Mouse (Mus musculus) C2C12 (cell line): Measurements from ENCODE around the gene Mark4. TPM values are rescaled to one million over a fixed set of nuclear protein-coding genes. Genes with fewer than 3 reads are reported as not detected.

ENCODE experiments used
- H3K27me3 ChIP-seq: one replicate; pipeline ENCODE4 v1.6.1; 2011; ENCODE audit not compliant: control insufficient read depth, insufficient read depth, insufficient read length
- H3K36me3 ChIP-seq: one replicate; pipeline ENCODE4 v1.6.1; 2011; ENCODE audit not compliant: control insufficient read depth, insufficient read depth
- H3K4me3 ChIP-seq: one replicate; pipeline ENCODE4 v1.5.1; 2011; ENCODE audit warnings: mild to moderate bottlenecking, control low read depth; ENCODE audit not compliant: poor library complexity, insufficient read depth, severe bottlenecking
- H3K79me2 ChIP-seq: one replicate; pipeline ENCODE4 v1.6.1; 2011; ENCODE audit not compliant: control insufficient read depth, insufficient read depth
- H3K79me3 ChIP-seq: one replicate; pipeline ENCODE4 v1.6.1; 2011; ENCODE audit warnings: low read depth, control low read depth
- H3ac ChIP-seq: one replicate; pipeline ENCODE3; 2011; ENCODE audit warnings: low read depth; ENCODE audit not compliant: control insufficient read depth, insufficient read length
- CEBPB ChIP-seq: IDR thresholded peaks from one replicate; pipeline ENCODE4 v1.6.1; 2011; ENCODE audit warnings: low read depth, mild to moderate bottlenecking, control low read depth, moderate library complexity
- CTCF ChIP-seq: IDR thresholded peaks from one replicate; pipeline ENCODE4 v1.5.1; 2011; ENCODE audit not compliant: control insufficient read depth, insufficient read depth, insufficient read length
- FOSL1 ChIP-seq: IDR thresholded peaks from one replicate; pipeline ENCODE4 v1.8.0; 2011; ENCODE audit warnings: mild to moderate bottlenecking, low read length; ENCODE audit not compliant: poor library complexity, insufficient read depth, severe bottlenecking
- MAX ChIP-seq: IDR thresholded peaks from one replicate; pipeline ENCODE4 v1.6.1; 2011; ENCODE audit warnings: mild to moderate bottlenecking, control low read depth
- MYOD1 ChIP-seq: IDR thresholded peaks from one replicate; pipeline ENCODE4 v1.6.1; 2011; ENCODE audit warnings: low read depth; ENCODE audit not compliant: control insufficient read depth, insufficient read length
- MYOG ChIP-seq: IDR thresholded peaks from one replicate; pipeline ENCODE4 v1.6.1; 2011; ENCODE audit not compliant: control insufficient read depth, insufficient read length; ENCODE audit errors: extremely low read depth
- USF1 ChIP-seq: IDR thresholded peaks from one replicate; pipeline ENCODE4 v1.6.1; 2011; ENCODE audit warnings: low read depth, mild to moderate bottlenecking, control low read depth, moderate library complexity
- polyA plus RNA-seq: library from polyadenylated mRNA; unstranded; fragments of >200 nt; fragmentation: generic; extraction: Trizol; gene quantifications from one replicate; pipeline ENCODE4 v1.2.1, GENCODE M21; 2012; ENCODE audit warnings: missing spikeins

The Mark4 gene
- polyA plus RNA-seq, 1 experiment: 12.9 TPM

DNA sequence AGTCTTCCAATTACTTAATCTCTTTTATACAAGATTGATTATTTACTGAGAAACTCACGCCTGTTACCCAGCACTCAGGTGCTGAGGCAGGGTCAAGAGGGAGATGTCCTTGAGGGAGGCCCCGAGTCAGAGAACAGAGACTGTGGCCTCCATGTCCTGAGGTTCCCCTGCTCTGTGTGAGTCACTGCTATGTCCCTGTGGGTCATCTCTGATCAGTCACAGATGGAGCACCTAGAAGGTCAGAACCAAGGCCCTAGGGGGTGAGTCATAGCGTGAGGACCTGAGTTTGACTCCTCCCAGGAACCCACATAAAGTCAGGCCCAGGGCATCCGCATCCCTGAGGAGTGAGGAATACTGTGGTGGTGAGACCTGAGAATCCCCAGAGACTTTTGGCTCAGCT is 43.0 kb upstream of the Mark4 start:
- no peak overlapping the region for H3K4me3 ChIP-seq
- no peaks in the 10 kb centered on the region for H3K79me2 ChIP-seq
- no peaks in the 10 kb centered on the region for H3K79me3 ChIP-seq
- H3ac ChIP-seq: no peak overlapping the region
- no peaks in the 10 kb centered on the region for H3K36me3 ChIP-seq
- no peak for TF ChIP-seq CEBPB
- no peak for TF ChIP-seq MAX
- TF ChIP-seq USF1: no peak
- TF ChIP-seq FOSL1: no peak
- TF ChIP-seq CTCF: no peak
- TF ChIP-seq MYOD1: no peak
- no peak for TF ChIP-seq MYOG
- no peaks in the 10 kb centered on the region for H3K27me3 ChIP-seq

DNA sequence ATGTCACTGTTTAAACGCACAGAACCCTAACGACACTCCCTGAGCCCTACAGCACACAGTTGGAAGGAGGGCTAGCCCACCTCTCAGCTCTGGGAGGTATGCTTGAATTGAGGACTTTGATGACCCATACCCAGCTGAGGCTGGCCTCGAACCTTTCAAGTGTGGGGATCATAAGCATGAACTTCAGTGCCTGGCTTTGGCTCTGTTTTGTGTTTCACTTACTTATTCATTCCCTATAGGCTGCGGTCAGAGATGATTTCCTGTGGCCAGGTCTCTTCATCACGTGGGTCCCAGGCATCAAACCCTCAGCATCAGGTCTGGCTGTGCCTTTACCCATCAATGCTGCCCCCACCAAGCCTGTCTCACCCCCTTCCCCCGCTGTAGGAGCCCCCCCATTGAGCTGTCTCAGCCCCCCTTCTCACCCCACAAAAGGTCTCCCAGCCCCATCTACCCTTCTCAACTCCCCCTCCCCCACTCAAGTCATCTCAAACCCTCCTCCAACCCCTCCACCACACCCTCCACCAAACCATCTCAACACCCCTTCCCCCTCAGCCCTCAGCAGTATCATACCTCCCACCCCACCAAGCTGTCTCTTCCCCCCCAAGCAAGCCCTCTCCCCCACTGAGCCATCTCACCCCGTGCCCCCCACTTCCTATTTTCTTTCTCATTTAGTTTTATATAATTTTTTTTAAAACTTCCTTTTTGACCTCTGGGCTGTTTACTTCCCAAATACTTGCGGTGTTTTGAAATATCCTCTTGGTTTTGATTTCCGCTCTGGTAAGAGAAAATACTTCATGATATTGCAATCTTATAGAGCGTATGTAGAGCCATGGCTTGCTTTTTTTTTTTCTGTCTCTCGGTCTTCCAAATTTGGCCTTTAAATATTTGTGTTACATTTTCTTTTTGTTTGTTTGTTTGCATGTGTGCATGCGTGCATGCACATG is 42.1 kb upstream of the Mark4 start:
- no peak for TF ChIP-seq MYOG
- no peak for TF ChIP-seq FOSL1
- TF ChIP-seq CTCF: no peak
- no peak for TF ChIP-seq CEBPB
- TF ChIP-seq MYOD1: no peak
- Histone ChIP-seq H3ac (no peak overlapping the region), H3K79me3 (no peaks in the 10 kb centered on the region), H3K4me3 (no peak overlapping the region), H3K36me3 (no peaks in the 10 kb centered on the region), H3K27me3 (peaks cover 8% of the 10 kb centered on the region), H3K79me2 (no peaks in the 10 kb centered on the region)

DNA sequence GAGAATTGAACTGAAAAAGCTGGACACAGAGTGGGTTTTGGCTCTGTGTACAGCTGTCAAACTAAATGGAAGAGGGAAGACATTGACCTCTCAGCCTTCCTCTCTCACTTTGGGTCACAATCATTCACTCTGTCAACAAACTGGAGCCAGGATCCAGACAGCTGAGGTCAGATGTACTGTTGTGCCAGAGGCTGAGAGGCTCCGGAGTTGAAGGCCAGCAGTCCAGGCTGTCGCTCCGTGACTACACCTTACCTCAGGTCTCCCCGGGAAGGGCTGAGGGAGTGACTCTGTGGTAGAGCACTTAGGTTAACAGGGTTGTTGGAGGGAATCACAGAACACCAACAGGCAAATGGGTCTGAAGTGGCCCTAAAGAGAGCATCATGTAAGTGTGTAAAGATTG is 39.7 kb upstream of the Mark4 start:
- H3K27me3 ChIP-seq: peaks cover 25% of the 10 kb centered on the region
- H3K36me3 ChIP-seq: no peaks in the 10 kb centered on the region
- no peaks in the 10 kb centered on the region for H3K79me2 ChIP-seq
- H3K4me3 ChIP-seq: no peak overlapping the region
- H3ac ChIP-seq: no peak overlapping the region
- TF ChIP-seq MYOG (no peak), MAX (no peak), FOSL1 (no peak), CTCF (no peak), USF1 (no peak), CEBPB (no peak)
- H3K79me3 ChIP-seq: no peaks in the 10 kb centered on the region

DNA sequence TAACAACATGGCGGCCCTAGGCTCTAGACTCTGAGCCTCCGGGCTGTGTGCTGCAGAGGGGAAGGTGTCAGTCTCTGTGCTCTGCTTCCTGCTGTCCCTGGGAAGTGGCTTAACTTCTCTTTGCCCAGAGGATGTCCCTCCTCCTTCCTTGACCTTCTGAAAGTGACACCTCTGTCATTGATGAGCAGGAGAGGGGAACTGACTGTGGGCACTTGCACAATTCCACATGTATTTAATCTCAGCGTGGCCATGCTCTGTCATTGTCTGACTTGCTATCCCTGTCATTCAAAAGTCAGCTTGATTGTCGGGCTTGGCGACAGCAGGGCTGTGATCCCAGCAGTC is 37.6 kb upstream of the Mark4 start:
- Histone ChIP-seq H3K27me3 (peaks cover 41% of the 10 kb centered on the region), H3K79me3 (no peaks in the 10 kb centered on the region), H3ac (no peak overlapping the region), H3K79me2 (no peaks in the 10 kb centered on the region), H3K4me3 (no peak overlapping the region), H3K36me3 (no peaks in the 10 kb centered on the region)
- no peak for TF ChIP-seq MAX
- TF ChIP-seq MYOD1: no peak
- no peak for TF ChIP-seq CEBPB
- no peak for TF ChIP-seq USF1
- no peak for TF ChIP-seq MYOG
- no peak for TF ChIP-seq CTCF
- TF ChIP-seq FOSL1: no peak

DNA sequence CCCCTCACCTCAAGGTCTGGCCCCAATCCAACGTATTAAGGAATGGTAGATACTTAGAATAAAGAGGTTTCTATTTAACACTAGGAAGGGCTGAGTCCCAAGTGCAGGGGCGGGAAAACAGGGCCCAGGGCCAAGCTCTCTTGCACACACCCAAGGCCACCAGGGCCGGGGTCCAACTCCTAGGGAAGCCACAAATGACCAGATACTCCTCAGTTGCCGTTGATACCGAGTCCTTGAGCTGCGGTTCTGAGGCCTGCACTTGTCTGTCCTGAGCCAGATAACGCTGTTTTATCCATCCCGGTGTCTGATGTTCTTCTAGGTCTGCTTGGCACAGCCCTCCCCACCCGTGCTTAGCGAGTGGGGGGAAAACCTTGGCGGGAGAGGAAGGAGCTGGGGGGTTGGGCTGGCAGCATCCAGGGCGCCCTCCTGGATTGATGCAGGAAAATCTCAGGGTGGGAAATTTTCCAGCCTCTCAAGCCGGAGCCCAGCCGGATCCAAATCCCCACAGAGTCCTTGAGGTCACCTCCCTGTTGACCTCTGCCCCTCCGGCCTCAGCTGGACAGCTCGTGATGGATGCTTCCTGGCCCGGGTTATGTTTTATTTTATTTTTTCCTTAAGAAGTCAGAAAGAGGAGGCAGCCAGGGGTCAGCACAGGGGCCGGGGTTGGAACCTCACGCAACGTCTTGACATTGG is 37.0 kb upstream of the Mark4 start:
- H3ac ChIP-seq: no peak overlapping the region
- peaks cover 44% of the 10 kb centered on the region for H3K27me3 ChIP-seq

More for the DNA sequence above, 37.0 kb upstream of the Mark4 start:
- H3K36me3 ChIP-seq: no peaks in the 10 kb centered on the region
- H3K4me3 ChIP-seq: no peak overlapping the region
- H3K79me2 ChIP-seq: no peaks in the 10 kb centered on the region
- TF ChIP-seq CTCF: no peak
- no peak for TF ChIP-seq MYOG
- no peak for TF ChIP-seq MYOD1
- no peak for TF ChIP-seq MAX
- no peak for TF ChIP-seq USF1
- TF ChIP-seq CEBPB: no peak
- no peak for TF ChIP-seq FOSL1
- no peaks in the 10 kb centered on the region for H3K79me3 ChIP-seq
